Mouse (Mus musculus) kidney, postnatal 25 days (tissue): ENCODE results near the gene 1810049J17Rik.

Source experiments
- DNase-seq, 2 experiments: peaks; one replicate each; pipeline ENCODE4 v3.0.0; 2021; ENCODE audit warnings: mixed read lengths in 2 of 2

Gene 1810049J17Rik

GRCm38 (mm10) chr15:12307114-12307513 lies 14.6 kb downstream of the 1810049J17Rik start:
- DNase-seq: no peak

GRCm38 (mm10) chr15:12306188-12307071 lies 15.3 kb downstream of the 1810049J17Rik start:
- no peak for DNase-seq

- DNase-seq: no peak
Measured at GRCm38 (mm10) chr15:12301771-12302170, 19.9 kb downstream of the 1810049J17Rik start.

- peak in 1 of 2 experiments; percentile 48 for DNase-seq
Measured at GRCm38 (mm10) chr15:12298231-12298737, 23.4 kb downstream of the 1810049J17Rik start.

GRCm38 (mm10) chr15:12296228-12296627 lies 25.5 kb downstream of the 1810049J17Rik start:
- DNase-seq: no peak

- DNase-seq: no peak
Measured at GRCm38 (mm10) chr15:12291757-12292156, 29.9 kb downstream of the 1810049J17Rik start.

- DNase-seq: no peak
Measured at GRCm38 (mm10) chr15:12290330-12290729, 31.4 kb downstream of the 1810049J17Rik start.

GRCm38 (mm10) chr15:12285535-12285809 lies 36.2 kb downstream of the 1810049J17Rik start:
- no peak for DNase-seq

- DNase-seq: no peak
Measured at GRCm38 (mm10) chr15:12284794-12285534, 36.7 kb downstream of the 1810049J17Rik start.

GRCm38 (mm10) chr15:12279816-12280215 lies 41.9 kb downstream of the 1810049J17Rik start:
- no peak for DNase-seq

GRCm38 (mm10) chr15:12275091-12275623 lies 46.5 kb downstream of the 1810049J17Rik start:
- DNase-seq: no peak

- no peak for DNase-seq
Measured at GRCm38 (mm10) chr15:12274053-12274769, 47.5 kb downstream of the 1810049J17Rik start.

- DNase-seq: peak in 1 of 2 experiments; percentile 14
Measured at GRCm38 (mm10) chr15:12273325-12274052, 48.2 kb downstream of the 1810049J17Rik start.
